Mouse (Mus musculus) urinary bladder, adult 18-20 months (tissue): ENCODE measurements around the gene Tex10.
A peak's percentile ranks its signal among the peaks of the same experiment; 100 is the strongest.

Experiments
- DNase-seq, 2 experiments: peaks; one replicate each; pipeline ENCODE4 v3.0.0; 2022; ENCODE audit warnings: low spot score in 2 of 2, mixed read lengths in 2 of 2

The Tex10 gene

DNA sequence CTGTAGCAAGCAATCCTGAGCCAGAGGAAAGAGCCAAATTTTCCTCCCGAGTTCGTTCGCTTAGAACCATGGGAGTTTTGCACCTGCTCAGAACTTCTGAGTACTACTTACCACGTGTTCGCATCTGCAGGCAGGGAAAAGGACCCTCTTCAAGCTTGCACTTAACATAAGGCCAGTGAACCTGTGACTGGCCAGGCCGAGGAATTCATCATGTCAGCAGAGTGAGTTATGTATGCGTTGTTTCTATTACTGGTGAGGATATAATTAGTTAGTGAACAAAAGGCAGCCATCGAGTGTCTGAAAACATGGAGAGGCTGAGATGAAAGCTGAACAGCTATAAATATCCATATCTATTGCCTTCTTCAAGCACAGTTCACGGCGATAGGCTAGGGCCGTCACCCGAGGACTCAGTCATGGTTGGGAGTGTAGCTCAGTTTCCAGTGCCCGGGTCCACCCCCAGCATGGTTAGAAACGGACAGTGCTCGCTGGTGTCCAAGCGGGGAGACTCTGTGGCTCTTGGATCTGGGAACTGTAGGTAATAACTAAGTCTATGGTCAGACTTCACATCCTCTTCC lies 70.1 kb downstream of the Tex10 start:
- no peak for DNase-seq

DNA sequence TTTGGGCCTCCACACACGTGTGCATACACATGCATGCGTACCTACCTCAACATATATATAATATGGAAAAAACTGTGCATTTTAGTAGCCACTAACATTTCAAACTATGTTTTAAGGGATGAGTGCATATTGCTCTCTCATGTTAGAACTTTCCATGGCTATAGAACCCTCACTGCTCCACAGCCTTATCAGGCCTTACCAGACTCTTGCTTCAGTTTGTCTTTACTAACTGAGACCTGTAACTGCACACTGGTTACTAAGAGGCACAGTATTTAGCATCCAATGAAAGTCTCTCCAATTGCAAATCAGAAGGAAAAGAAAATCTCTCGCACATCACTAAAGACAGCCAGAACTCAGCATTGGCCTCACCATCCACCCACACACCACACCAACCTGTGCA lies 76.3 kb downstream of the Tex10 start:
- no peak for DNase-seq

DNA sequence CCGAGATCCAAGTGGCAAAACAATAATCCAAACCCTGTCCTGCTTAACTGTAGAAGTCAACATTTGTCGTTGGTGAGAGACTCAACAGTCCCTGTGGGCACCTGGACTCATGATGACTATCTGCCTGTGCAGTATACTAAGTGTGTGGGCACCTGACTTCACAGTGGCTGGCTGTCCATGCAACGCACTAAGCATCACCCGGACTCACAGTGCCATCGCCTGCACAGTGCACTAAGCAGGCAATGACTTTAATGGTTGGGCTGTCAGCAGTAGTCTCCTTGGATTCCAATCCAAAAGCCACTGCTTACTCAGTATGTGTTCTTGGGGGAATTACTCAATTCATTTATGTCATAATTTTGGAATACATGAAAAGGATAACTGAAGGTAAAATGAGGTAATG lies 90.8 kb downstream of the Tex10 start:
- no peak for DNase-seq

DNA sequence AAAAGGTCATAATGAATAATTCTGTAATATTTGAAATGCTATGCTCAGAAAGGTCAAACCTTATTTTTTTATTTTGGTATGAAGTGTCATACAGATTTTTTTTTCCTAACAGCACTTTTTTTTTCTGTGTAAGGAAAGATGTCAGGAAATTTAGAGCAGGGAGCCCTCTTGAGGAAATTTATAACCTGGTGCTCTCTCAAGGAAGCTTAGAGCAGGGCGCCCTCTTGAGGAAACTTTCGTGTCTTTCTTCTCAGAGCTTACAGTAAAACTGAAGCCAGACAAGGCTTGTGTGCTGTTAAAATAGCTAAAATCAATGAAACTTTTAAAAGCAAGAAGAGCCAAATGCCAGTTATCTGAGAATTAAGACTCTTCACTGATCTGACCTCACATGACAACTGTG lies 92.3 kb downstream of the Tex10 start:
- peak; percentile 31 to 39 for DNase-seq
